In the genomic region with DNA sequence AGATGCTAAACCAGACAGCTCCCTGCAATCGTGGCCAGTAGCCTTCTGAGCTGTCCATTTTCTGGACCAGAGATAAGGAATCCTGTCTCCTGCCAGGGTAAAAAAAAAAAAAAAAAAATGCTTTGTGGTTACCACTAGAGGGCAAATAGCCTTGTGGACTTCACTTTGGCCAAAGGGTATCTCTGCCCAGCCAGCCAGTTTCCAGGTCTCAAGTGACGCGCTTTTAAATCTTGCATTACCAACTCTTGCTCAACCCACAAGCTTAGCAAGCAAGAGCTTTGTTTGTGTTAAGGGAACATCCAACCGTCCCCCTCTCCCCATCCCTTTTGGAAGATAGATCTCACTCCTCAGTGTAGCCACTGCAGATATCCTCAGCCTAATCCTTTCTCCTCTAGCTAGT, we compare ENCODE assay signal across 10 mouse cellular contexts. TPM values are rescaled to one million over a fixed set of nuclear protein-coding genes. Genes with fewer than 3 reads are reported as not detected.
DNase-seq lines count a peak whose midpoint lies in the region; ATAC-seq lines count a peak whose summit lies in the region.
"Had no signal": no experiment of that assay in that cellular context is flagged by ENCODE, and none has a peak within 500 bp of the region (broad histone marks: within the 10 kb centered on the region; RNA-seq: fewer than 3 reads in every experiment).

No protein-coding gene starts in this region.

- H3K4me2 ChIP-seq in forebrain, embryonic 15.5 days (replicated peaks), result no peak overlapping the region
- no peak overlapping the region for H3K4me2 ChIP-seq in neural tube, embryonic 13.5 days
- H3K4me2 ChIP-seq: embryonic facial prominence, embryonic 15.5 days had no signal

- no peaks in the 10 kb centered on the region for H3K9me3 ChIP-seq in forebrain, embryonic 10.5 days
- H3K9me3 ChIP-seq in forebrain, embryonic 15.5 days, result no peaks in the 10 kb centered on the region
- no peaks in the 10 kb centered on the region for H3K9me3 ChIP-seq in neural tube, embryonic 13.5 days
- H3K9me3 ChIP-seq: embryonic facial prominence, embryonic 15.5 days had no signal

- no peak for ATAC-seq in forebrain, embryonic 15.5 days (replicated peaks)
- no peak for ATAC-seq in neural tube, embryonic 13.5 days (ENCODE audit: low read depth)

- WGBS in forebrain, embryonic 10.5 days, result 10% methylated on average over 4 of the region's 4 CpGs
- 15% methylated on average over 4 of the region's 4 CpGs for WGBS in forebrain, embryonic 15.5 days
- 20% methylated on average over 4 of the region's 4 CpGs for WGBS in neural tube, embryonic 13.5 days

- no peak overlapping the region for H3K4me3 ChIP-seq in forebrain, embryonic 10.5 days
- no peak overlapping the region for H3K4me3 ChIP-seq in forebrain, embryonic 15.5 days
- no peak overlapping the region for H3K4me3 ChIP-seq in neural tube, embryonic 13.5 days
- H3K4me3 ChIP-seq: embryonic facial prominence, embryonic 15.5 days had no signal

- peak overlapping the region; percentile 75 for H3K27ac ChIP-seq in forebrain, embryonic 10.5 days
- no peak overlapping the region for H3K27ac ChIP-seq in forebrain, embryonic 15.5 days (replicated peaks)
- H3K27ac ChIP-seq in neural tube, embryonic 13.5 days (replicated peaks), result peak overlapping the region; percentile 59; the same call in 1 of the 2 replicates
- H3K27ac ChIP-seq: embryonic facial prominence, embryonic 15.5 days; macrophage had no signal

- H3K36me3 ChIP-seq in forebrain, embryonic 10.5 days (replicated peaks), result no peaks in the 10 kb centered on the region
- H3K36me3 ChIP-seq in forebrain, embryonic 15.5 days, result no peaks in the 10 kb centered on the region
- H3K36me3 ChIP-seq in neural tube, embryonic 13.5 days, result no peaks in the 10 kb centered on the region
- H3K36me3 ChIP-seq: embryonic facial prominence, embryonic 15.5 days had no signal

- H3K9ac ChIP-seq in forebrain, embryonic 15.5 days (replicated peaks), result no peak overlapping the region
- no peak overlapping the region for H3K9ac ChIP-seq in neural tube, embryonic 13.5 days
- H3K9ac ChIP-seq: embryonic facial prominence, embryonic 15.5 days had no signal

- no peaks in the 10 kb centered on the region for H3K27me3 ChIP-seq in forebrain, embryonic 10.5 days (ENCODE audit: poor library complexity, severe bottlenecking)
- H3K27me3 ChIP-seq in forebrain, embryonic 15.5 days, result no peaks in the 10 kb centered on the region
- H3K27me3 ChIP-seq in neural tube, embryonic 13.5 days, result no peaks in the 10 kb centered on the region
- H3K27me3 ChIP-seq: embryonic facial prominence, embryonic 15.5 days had no signal

- DNase-seq in forebrain, embryonic 10.5 days (ENCODE audit: extremely low spot score, low spot score), result peak; percentile 22
- peak; percentile 23 for DNase-seq in urinary bladder, adult 2 months (ENCODE audit: low spot score)
- DNase-seq in urinary bladder, postnatal 4 days (ENCODE audit: low spot score in 2 of 2), result no peak
- peak; percentile 23 to 34 for DNase-seq in kidney, adult 8-10 months
- no peak for DNase-seq in thymus, postnatal 14 days
- no peak for DNase-seq in c-Kit-positive CD71-positive TER-119-positive erythroid progenitor cells, embryonic 14.5 days (ENCODE audit: low spot score)

- peaks cover 23% of the 10 kb centered on the region for H3K4me1 ChIP-seq in forebrain, embryonic 10.5 days
- H3K4me1 ChIP-seq in forebrain, embryonic 15.5 days, result peaks cover 11% of the 10 kb centered on the region
- H3K4me1 ChIP-seq in neural tube, embryonic 13.5 days (replicated peaks), result peaks cover 19% of the 10 kb centered on the region
- H3K4me1 ChIP-seq: embryonic facial prominence, embryonic 15.5 days had no signal

RNA-seq across cellular contexts. Expression of a gene that starts 23.5 kb away (rescaled TPM):
- 80.5 and 101 TPM in 2 replicates for polyA plus RNA-seq in forebrain, embryonic 10.5 days (2016; fragmentation: Nextera tagmentation; extraction: Ambion mirVana)
- polyA plus RNA-seq in forebrain, embryonic 15.5 days (2015; fragmentation: Nextera tagmentation; extraction: Ambion mirVana), result 115 and 126 TPM in 2 replicates
- polyA plus RNA-seq in urinary bladder, adult 2 months (2012; rRNA removed), result 93.6 and 98.2 TPM in 2 replicates
- polyA plus RNA-seq in neural tube, embryonic 13.5 days (2015; fragmentation: Nextera tagmentation; extraction: Ambion mirVana), result 114 and 116 TPM in 2 replicates
- polyA plus RNA-seq: macrophage had no signal

Comparison
In these comparisons a context has a peak if more than half of its experiments do, and no peak if none do; other contexts are left out.
1. DNase-seq: peak in forebrain, embryonic 10.5 days (single experiment), urinary bladder, adult 2 months (single experiment) and kidney, adult 8-10 months (2 of 2); none in urinary bladder, postnatal 4 days (0 of 2), thymus, postnatal 14 days (single experiment) and c-Kit-positive CD71-positive TER-119-positive erythroid progenitor cells, embryonic 14.5 days (single experiment).